Mouse (Mus musculus) thymus, adult 2 months (tissue): ENCODE results near the gene 1810043G02Rik.

ENCODE experiments used
- CTCF ChIP-seq: fragments of 200-500 bp; IDR thresholded peaks from 2 replicates; pipeline ENCODE4 v1.5.1; 2012; ENCODE audit warnings: mild to moderate bottlenecking, control low read depth, low read length, moderate library complexity, borderline replicate concordance; ENCODE audit not compliant: control insufficient read depth, poor library complexity, insufficient read depth; ENCODE audit errors: extremely low read depth
- POLR2A ChIP-seq: fragments of 200-500 bp; IDR thresholded peaks from 2 replicates; pipeline ENCODE4 v1.6.1; 2012; ENCODE audit warnings: mild to moderate bottlenecking, low read length, control low read depth, moderate library complexity; ENCODE audit not compliant: control insufficient read depth, poor library complexity, insufficient read depth; ENCODE audit errors: extremely low read depth

GRCm38 (mm10) chr10:77976458-77977150, 1.7 kb upstream of the 1810043G02Rik start:
- no peak for TF ChIP-seq POLR2A
- TF ChIP-seq CTCF = no peak
